Mouse (Mus musculus) megakaryocyte, embryonic 14.5 days (primary cell): ENCODE results near the gene Myb.

Experiments used
- FLI1 ChIP-seq: IDR thresholded peaks from 2 replicates; pipeline ENCODE4 v1.6.1; 2012; ENCODE audit warnings: low read length, inconsistent platforms, mixed read lengths
- GATA1 ChIP-seq: IDR thresholded peaks from 3 replicates; pipeline ENCODE4 v1.6.1; 2012; ENCODE audit warnings: mixed read lengths, low read length, inconsistent platforms, borderline replicate concordance

- no peak for TF ChIP-seq FLI1
- TF ChIP-seq GATA1: no peak
Measured at GRCm38 (mm10) chr10:21186733-21187132, 25.9 kb upstream of the Myb start.
